Mouse (Mus musculus) CH12.LX (cell line): ENCODE data around the gene Hoxb1.

ENCODE experiments used
- BHLHE40 ChIP-seq: IDR thresholded peaks from 2 replicates; pipeline ENCODE4 v1.6.1; 2011; ENCODE audit warnings: mild to moderate bottlenecking, low read depth, low read length, improper control_type of control experiment
- CTCF ChIP-seq, 2 experiments: IDR thresholded peaks in 1 of 2; conservative IDR thresholded peaks in 1 of 2; 2 replicates each; pipeline ENCODE4 v1.5.1; 2011 to 2012; ENCODE audit warnings: low read depth in 2 of 2, low read length in 2 of 2, improper control_type of control experiment in 1 of 2, inconsistent platforms in 1 of 2, mild to moderate bottlenecking in 1 of 2, moderate library complexity in 1 of 2
- E2F4 ChIP-seq: IDR thresholded peaks from 2 replicates; pipeline ENCODE4 v1.6.1; 2011; ENCODE audit warnings: low read depth, low read length, improper control_type of control experiment; ENCODE audit not compliant: insufficient replicate concordance
- EP300 ChIP-seq: IDR thresholded peaks from 2 replicates; pipeline ENCODE4 v1.6.1; 2011; ENCODE audit warnings: low read length, improper control_type of control experiment
- GABPA ChIP-seq: IDR thresholded peaks from 2 replicates; pipeline ENCODE4 v1.6.1; 2012; ENCODE audit warnings: low read depth, low read length, improper control_type of control experiment, inconsistent platforms; ENCODE audit not compliant: insufficient replicate concordance
- HCFC1 ChIP-seq: IDR thresholded peaks from 2 replicates; pipeline ENCODE4 v1.6.1; 2012; ENCODE audit warnings: low read depth, mild to moderate bottlenecking, inconsistent platforms, low read length, improper control_type of control experiment
- MAFK ChIP-seq: IDR thresholded peaks from 2 replicates; pipeline ENCODE4 v1.6.1; 2011; ENCODE audit warnings: low read length, improper control_type of control experiment; ENCODE audit not compliant: insufficient replicate concordance
- MAZ ChIP-seq: IDR thresholded peaks from 2 replicates; pipeline ENCODE4 v1.6.1; 2012; ENCODE audit warnings: low read depth, mild to moderate bottlenecking, inconsistent platforms, low read length, improper control_type of control experiment, moderate library complexity
- MXI1 ChIP-seq: IDR thresholded peaks from 2 replicates; pipeline ENCODE4 v1.6.1; 2011; ENCODE audit warnings: mild to moderate bottlenecking, low read depth, low read length, improper control_type of control experiment
- NELFE ChIP-seq: IDR thresholded peaks from 2 replicates; pipeline ENCODE4 v1.6.1; 2011; ENCODE audit warnings: low read depth, low read length, improper control_type of control experiment
- POLR2A ChIP-seq: IDR thresholded peaks from 2 replicates; pipeline ENCODE4 v1.6.1; 2011; ENCODE audit warnings: low read depth, mild to moderate bottlenecking, improper control_type of control experiment, low read length
- UBTF ChIP-seq: IDR thresholded peaks from 2 replicates; pipeline ENCODE4 v1.6.1; 2012; ENCODE audit warnings: low read depth, mild to moderate bottlenecking, inconsistent platforms, low read length, improper control_type of control experiment, moderate library complexity
- USF1 ChIP-seq: IDR thresholded peaks from 2 replicates; pipeline ENCODE4 v1.6.1; 2014; ENCODE audit warnings: low read depth, mild to moderate bottlenecking, inconsistent platforms, low read length, improper control_type of control experiment
- ZMIZ1 ChIP-seq: IDR thresholded peaks from 2 replicates; pipeline ENCODE4 v1.6.1; 2012; ENCODE audit warnings: low read depth, mild to moderate bottlenecking, inconsistent platforms, low read length, improper control_type of control experiment

- no peak for TF ChIP-seq CTCF (conservative IDR thresholded peaks at IDR 0.05 in 1 of 2, IDR thresholded peaks at IDR 0.05 in 1 of 2; ENCODE audit: low read depth in 2 of 2, low read length in 2 of 2)
- no peak for TF ChIP-seq POLR2A
- no peak for TF ChIP-seq E2F4
- no peak for TF ChIP-seq EP300
- TF ChIP-seq USF1, result no peak
- TF ChIP-seq GABPA, result no peak
- TF ChIP-seq MAZ, result no peak
- no peak for TF ChIP-seq UBTF
- TF ChIP-seq MAFK, result peak; percentile 86
- TF ChIP-seq BHLHE40, result no peak
- no peak for TF ChIP-seq ZMIZ1
- no peak for TF ChIP-seq MXI1
- TF ChIP-seq NELFE, result no peak
- no peak for TF ChIP-seq HCFC1
These were observed 47.5 kb downstream of the Hoxb1 start for GRCm38 (mm10) chr11:96412941-96413491.
